Mouse (Mus musculus): Measurements from ENCODE around the gene Rgs6.

Rgs6 gene

DNA sequence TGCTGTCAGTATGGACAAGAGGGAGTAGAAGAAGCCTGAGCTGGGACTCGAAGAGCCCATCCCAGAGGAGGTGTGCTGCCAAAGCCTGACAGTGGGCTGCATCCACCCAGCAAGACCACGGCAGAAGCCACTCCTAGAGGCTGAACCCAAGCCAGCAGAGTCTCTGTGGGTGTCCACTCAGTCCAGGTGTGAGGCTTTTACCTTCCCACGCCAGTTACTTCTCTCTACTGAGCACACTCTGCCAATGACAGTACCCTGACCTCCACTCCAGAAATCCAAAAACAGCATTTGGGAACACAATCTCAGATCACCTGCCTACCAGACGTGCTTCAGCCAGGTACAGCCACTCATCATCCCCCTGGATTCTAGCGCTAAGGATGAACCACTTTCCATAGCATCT, 619.4 kb downstream of the Rgs6 start:
- no peak for DNase-seq (ENCODE audit: low spot score)

DNA sequence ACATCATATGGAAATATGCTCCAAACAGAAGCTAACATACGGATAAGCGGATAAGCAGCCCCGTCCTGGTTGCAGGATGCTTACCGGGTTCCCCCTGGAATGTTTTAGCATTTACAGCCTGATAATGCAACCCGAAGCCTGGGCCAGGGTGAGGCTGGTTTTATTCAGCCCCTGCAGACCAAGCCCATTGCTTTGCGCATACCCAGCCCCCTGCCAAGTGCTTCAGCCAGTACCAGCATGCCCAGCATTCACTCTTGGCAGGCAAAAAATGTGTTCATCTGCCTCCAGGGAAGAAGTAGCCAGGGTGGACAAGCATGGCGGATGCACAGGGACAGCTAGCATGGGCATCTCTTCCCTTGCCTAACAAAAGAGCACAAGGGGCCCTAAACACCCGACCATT, 619.9 kb downstream of the Rgs6 start:
- no peak for DNase-seq (ENCODE audit: low spot score)

DNA sequence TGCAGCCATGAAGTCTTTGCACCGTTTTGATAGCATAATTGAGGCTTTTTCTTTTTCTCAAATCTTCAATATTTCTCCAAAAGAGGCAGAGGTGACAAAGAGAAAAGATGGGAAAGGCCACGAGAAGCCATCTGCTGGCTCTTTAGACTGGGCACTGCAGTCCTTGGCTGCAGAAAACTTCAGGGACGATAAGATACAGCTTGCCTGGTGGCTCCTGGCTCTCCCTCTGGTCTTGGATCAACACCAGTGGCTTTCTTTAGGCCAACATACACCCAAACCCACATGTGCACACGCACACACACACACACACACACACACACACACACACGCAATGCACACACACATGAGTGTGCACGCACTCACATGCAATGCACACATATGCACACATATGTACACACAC, 620.7 kb downstream of the Rgs6 start:
- no peak for DNase-seq (ENCODE audit: low spot score)

DNA sequence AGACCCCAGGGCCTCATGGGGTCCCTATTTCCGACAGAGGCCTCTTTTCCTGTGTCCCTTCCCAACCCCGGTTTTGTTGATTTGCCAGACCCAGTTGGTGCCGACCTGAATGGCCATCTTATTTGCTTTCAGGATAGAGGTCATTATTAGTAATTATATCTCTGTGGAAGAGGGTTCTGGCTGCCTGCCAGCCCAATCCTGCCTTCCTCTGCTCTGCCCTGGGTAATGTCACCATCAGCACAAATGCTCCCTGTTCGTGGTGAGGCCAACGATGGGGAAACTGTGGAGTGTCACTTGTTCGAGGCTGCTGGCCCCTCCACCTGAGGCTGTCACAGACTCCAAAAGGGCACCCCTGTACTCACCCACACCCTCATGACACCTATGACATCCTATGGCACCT, 621.4 kb downstream of the Rgs6 start:
- DNase-seq (ENCODE audit: low spot score): no peak

DNA sequence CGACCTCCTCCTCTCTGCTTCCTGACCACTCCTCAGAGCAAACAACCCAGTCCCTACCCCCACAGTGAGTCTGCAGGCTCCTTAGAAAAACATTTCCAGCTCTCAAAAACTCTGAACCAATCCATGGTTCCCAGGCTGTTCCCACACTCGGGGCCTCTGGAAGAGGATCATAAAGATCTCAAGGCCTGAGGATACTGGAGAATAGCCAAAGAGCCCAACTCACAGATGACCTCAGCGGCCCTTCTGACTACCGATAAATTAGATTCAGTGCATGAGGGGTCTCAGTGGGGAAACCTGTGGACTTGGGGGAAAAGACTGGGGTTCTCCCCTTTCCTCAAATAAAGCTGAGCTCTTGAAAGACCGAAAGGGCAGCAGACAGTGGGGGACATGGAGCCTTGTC, 622.2 kb downstream of the Rgs6 start:
- no peak for DNase-seq (ENCODE audit: low spot score)

DNA sequence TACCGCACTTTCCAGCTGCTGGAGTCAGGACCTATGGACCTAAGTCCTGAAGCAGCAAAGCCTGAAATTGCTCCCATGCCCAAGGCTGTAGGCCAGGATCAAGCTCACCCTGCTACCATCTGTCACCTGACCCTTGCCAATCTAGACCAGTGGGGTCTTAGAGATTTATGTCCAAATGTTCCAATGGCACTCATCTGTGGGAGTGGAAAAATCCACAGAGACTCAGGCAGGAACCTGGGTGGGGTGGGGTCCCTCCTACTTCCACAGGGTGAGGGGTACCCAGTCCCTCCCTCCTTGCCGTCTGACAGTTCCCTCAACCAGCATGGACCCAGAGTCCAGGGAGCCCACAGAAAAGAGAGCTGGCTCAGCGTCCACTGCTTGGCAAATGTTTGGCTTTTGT, 622.6 kb downstream of the Rgs6 start:
- DNase-seq (ENCODE audit: low spot score): no peak

DNA sequence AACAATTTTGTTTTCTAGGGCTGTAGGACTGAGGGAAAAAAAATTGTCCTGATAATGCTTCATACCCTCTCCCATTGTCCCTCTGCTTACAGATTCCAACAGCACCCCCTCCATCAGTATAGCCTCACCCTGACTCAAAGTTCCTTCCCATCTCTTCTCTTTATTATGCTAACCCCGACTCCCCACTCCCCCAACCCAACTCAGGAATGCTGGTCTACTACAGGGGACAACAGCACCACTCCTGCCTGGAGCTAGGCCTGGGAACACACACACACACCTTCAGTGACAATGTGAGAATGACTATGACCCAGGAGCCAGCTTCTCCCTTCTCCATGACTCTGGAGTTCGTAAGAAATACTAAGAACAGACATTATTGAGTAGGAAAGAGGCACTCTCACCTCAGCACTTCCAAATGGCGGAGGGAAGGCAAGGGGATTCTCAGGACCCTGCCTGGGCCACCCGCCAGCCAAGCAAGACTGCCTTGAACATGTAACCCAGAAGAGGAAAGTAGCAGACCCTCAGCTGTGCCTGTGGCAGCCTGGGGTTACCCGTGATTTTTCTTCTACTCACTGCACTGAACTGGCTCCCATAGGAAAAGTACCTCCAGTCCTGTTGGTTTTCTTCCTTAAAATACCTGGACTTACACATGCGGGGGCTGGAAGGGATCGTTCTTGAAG, 623.2 kb downstream of the Rgs6 start:
- DNase-seq (ENCODE audit: low spot score): no peak
